Mouse (Mus musculus) spleen, adult 2 months (tissue): Measurements from ENCODE around the gene 4930556J24Rik.

Experiments used
- CTCF ChIP-seq: fragments of 200-500 bp; IDR thresholded peaks from 2 replicates; pipeline ENCODE4 v1.5.1; 2011; ENCODE audit warnings: mild to moderate bottlenecking, inconsistent platforms; ENCODE audit not compliant: insufficient read depth, insufficient read length, insufficient replicate concordance; ENCODE audit errors: extremely low read depth
- POLR2A ChIP-seq: fragments of 200-500 bp; IDR thresholded peaks from 2 replicates; pipeline ENCODE4 v1.6.1; 2011; ENCODE audit warnings: low read depth, low read length, inconsistent platforms

DNA sequence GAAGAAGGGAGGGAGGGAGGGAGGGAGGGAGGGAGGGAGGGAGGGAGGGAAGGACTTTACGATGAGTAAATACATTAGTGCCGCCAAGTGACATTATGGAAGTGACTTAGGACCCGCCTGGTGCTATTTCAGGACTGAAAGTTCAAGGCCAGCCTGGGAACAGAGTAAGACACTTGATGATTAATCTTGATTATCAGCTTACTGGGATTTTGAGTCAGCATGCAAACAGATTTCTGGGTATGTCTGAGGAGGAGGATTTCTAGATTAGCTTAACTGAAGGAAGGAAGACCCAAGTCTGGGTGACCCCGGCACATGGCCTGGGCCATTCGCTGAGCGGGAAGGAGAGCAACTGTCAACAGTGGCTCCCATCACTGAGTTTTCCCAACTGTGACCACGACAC lies 56.1 kb downstream of the 4930556J24Rik start:
- TF ChIP-seq CTCF (no peak), POLR2A (no peak)
